Mouse (Mus musculus) layer of hippocampus, postnatal 10 days (tissue): ENCODE data around the gene Ccdc6. TPM values are rescaled to one million over a fixed set of nuclear protein-coding genes. Genes with fewer than 3 reads are reported as not detected.

Experiments used
- DNase-seq, 2 experiments: peaks; one replicate each; pipeline ENCODE4 v3.0.0; 2021; ENCODE audit warnings: low spot score in 2 of 2
- total RNA-seq, 2 experiments: library from RNA; stranded (reverse); gene quantifications; 2 replicates each; pipeline ENCODE4 v1.2.3; 2021

Ccdc6 gene
- total RNA-seq, 2 experiments from 2014 or later: 68.3 to 73.0 TPM

- DNase-seq: no peak
Observed at GRCm38 (mm10) chr10:70093782-70094181, 3.1 kb upstream of the Ccdc6 start.

- peak; percentile 14 to 35 for DNase-seq
Observed at GRCm38 (mm10) chr10:70095031-70095470, 1.9 kb upstream of the Ccdc6 start.

GRCm38 (mm10) chr10:70095506-70096270 lies 1.2 kb upstream of the Ccdc6 start:
- DNase-seq: no peak

- peak; percentile 56 to 65 for DNase-seq
Observed at GRCm38 (mm10) chr10:70097291-70097901, 475 bp downstream of the Ccdc6 start.

- peak; percentile 62 to 74 for DNase-seq
Observed at GRCm38 (mm10) chr10:70097911-70098569, 1.1 kb downstream of the Ccdc6 start.

GRCm38 (mm10) chr10:70098626-70099025 lies 1.7 kb downstream of the Ccdc6 start:
- DNase-seq: no peak

GRCm38 (mm10) chr10:70099052-70099451 lies 2.1 kb downstream of the Ccdc6 start:
- DNase-seq: no peak

GRCm38 (mm10) chr10:70102086-70102485 lies 5.2 kb downstream of the Ccdc6 start:
- no peak for DNase-seq

- no peak for DNase-seq
Observed at GRCm38 (mm10) chr10:70108016-70108415, 11.1 kb downstream of the Ccdc6 start.

- DNase-seq: no peak
Observed at GRCm38 (mm10) chr10:70109974-70110373, 13.1 kb downstream of the Ccdc6 start.

- no peak for DNase-seq
Observed at GRCm38 (mm10) chr10:70110815-70111214, 13.9 kb downstream of the Ccdc6 start.

GRCm38 (mm10) chr10:70111643-70112042 lies 14.7 kb downstream of the Ccdc6 start:
- DNase-seq: no peak

GRCm38 (mm10) chr10:70114048-70114635 lies 17.2 kb downstream of the Ccdc6 start:
- DNase-seq: no peak

- no peak for DNase-seq
Observed at GRCm38 (mm10) chr10:70116454-70116853, 19.5 kb downstream of the Ccdc6 start.

- DNase-seq: no peak
Observed at GRCm38 (mm10) chr10:70119451-70119850, 22.5 kb downstream of the Ccdc6 start.

- DNase-seq: no peak
Observed at GRCm38 (mm10) chr10:70119851-70120370, 23.0 kb downstream of the Ccdc6 start.

GRCm38 (mm10) chr10:70120671-70121405 lies 23.9 kb downstream of the Ccdc6 start:
- DNase-seq: no peak

- no peak for DNase-seq
Observed at GRCm38 (mm10) chr10:70121406-70121695, 24.4 kb downstream of the Ccdc6 start.

GRCm38 (mm10) chr10:70123454-70123853 lies 26.5 kb downstream of the Ccdc6 start:
- DNase-seq: no peak

- DNase-seq: no peak
Observed at GRCm38 (mm10) chr10:70125491-70125890, 28.6 kb downstream of the Ccdc6 start.

- no peak for DNase-seq
Observed at GRCm38 (mm10) chr10:70127273-70127672, 30.4 kb downstream of the Ccdc6 start.
